Mouse (Mus musculus) erythroblast, embryonic 14.5 days (primary cell): ENCODE data around the gene Hoxa13.

ENCODE experiments used
- GATA1 ChIP-seq: IDR thresholded peaks from 2 replicates; pipeline ENCODE4 v1.6.1; 2012; ENCODE audit warnings: low read length, inconsistent platforms, mixed read lengths
- TAL1 ChIP-seq: IDR thresholded peaks from 3 replicates; pipeline ENCODE4 v1.6.1; 2012; ENCODE audit warnings: low read length, inconsistent platforms, mixed read lengths

DNA sequence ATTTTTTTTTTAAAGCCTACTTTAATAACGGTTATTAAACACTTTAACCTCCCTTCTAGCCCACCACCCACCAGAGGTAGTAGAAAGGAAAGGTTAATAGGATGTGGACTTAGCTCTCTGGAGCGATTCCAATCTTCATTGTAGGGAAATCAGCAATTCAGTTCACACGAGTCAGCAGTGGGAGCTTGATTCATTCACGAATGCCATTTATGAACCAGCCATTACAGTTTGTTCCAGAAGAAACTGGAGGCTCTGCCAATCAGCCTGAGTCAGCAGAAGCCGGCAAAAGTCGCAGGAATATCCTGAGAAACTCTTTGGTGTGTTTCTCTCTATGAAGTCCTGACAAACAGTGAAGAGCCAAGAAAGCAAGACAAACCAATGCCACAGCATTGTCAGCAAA lies 33.9 kb upstream of the Hoxa13 start:
- TF ChIP-seq GATA1 (no peak), TAL1 (no peak)
